In the genomic region with DNA sequence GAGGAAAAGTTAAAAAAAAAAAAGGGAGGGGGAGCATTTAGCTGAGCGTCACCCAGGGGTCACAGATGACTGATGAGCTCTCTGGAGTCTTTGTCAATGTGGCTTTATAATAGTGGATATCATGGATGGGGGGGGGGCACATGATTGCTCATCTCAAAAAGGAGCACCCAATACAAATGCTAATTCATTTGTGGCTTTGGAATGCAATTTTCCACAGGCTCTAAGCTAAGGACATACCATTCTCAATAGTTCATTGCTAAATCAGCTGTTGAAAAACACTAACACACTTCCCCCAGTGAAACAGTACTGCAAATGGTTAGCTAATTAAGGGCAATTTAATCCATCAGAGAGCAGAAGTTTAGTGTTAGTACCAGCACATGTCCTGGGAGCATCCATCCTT, we compare ENCODE assay signal across 18 mouse cellular contexts.
"Had no signal": no experiment of that assay in that cellular context is flagged by ENCODE, and none has a peak within 500 bp of the region (broad histone marks: within the 10 kb centered on the region; RNA-seq: fewer than 3 reads in every experiment).

No protein-coding gene starts in this region.

- ATAC-seq: midbrain, embryonic 16.5 days had no signal

- H3K27ac ChIP-seq: lung, embryonic 15.5 days; midbrain, embryonic 10.5 days; midbrain, embryonic 12.5 days; neural tube, embryonic 13.5 days; neural tube, embryonic 15.5 days had no signal

- DNase-seq: lung, adult 18-20 months; lung, postnatal 10 days; lung, postnatal 4 days; midbrain, embryonic 14.5 days; retina, postnatal 1 day; right cerebral cortex, adult 18-20 months; right cerebral cortex, postnatal 4 days; spleen, adult 18-20 months; thymus, adult 18-20 months; thymus, postnatal 14 days; thymus, postnatal 36 days had no signal

- H3K4me2 ChIP-seq: lung, embryonic 15.5 days; midbrain, embryonic 12.5 days; neural tube, embryonic 13.5 days; neural tube, embryonic 15.5 days had no signal

- H3K4me3 ChIP-seq: lung, embryonic 15.5 days; midbrain, embryonic 10.5 days; midbrain, embryonic 12.5 days; myocyte; neural tube, embryonic 13.5 days; neural tube, embryonic 15.5 days had no signal

- H3K36me3 ChIP-seq: lung, embryonic 15.5 days; midbrain, embryonic 10.5 days; midbrain, embryonic 12.5 days; neural tube, embryonic 13.5 days; neural tube, embryonic 15.5 days had no signal

- H3K9me3 ChIP-seq: lung, embryonic 15.5 days; midbrain, embryonic 10.5 days; midbrain, embryonic 12.5 days; neural tube, embryonic 13.5 days; neural tube, embryonic 15.5 days had no signal

- H3K9ac ChIP-seq: lung, embryonic 15.5 days; midbrain, embryonic 12.5 days; neural tube, embryonic 13.5 days; neural tube, embryonic 15.5 days had no signal

- H3K27me3 ChIP-seq: lung, embryonic 15.5 days; midbrain, embryonic 12.5 days; neural tube, embryonic 13.5 days; neural tube, embryonic 15.5 days had no signal
